Mouse (Mus musculus) cerebellum, adult (tissue): ENCODE data around the gene Olfr1208.

ENCODE experiments used
- ATAC-seq: cut with Nextera tagmentation; 2 replicates; pipeline ENCODE4 v1.9.2; 2017; ENCODE audit warnings: mild to moderate bottlenecking, moderate library complexity, mixed read lengths; ENCODE audit not compliant: insufficient number of reproducible peaks, low FRiP score, low TSS enrichment

Gene Olfr1208

GRCm38 (mm10) chr2:88902211-88902610, at the start of gene Olfr1208:
Gene Olfr1208, minus strand, starts transcription at chr2:88902311.
- ATAC-seq, result no peak

GRCm38 (mm10) chr2:88938011-88938410, 35.9 kb upstream of the Olfr1208 start, which contains the start of gene Olfr1211:
Gene Olfr1211, minus strand, starts transcription at chr2:88938111.
- ATAC-seq, result no peak

- no peak for ATAC-seq
Observed at GRCm38 (mm10) chr2:88915057-88915456, 12.9 kb upstream of the Olfr1208 start, which contains the start of gene Olfr1209. Gene Olfr1209, minus strand, starts transcription at chr2:88915157.

- no peak for ATAC-seq
Observed at GRCm38 (mm10) chr2:88862931-88863330, 39.2 kb downstream of the Olfr1208 start, which contains the start of gene Olfr1206. Gene Olfr1206, plus strand, starts transcription at chr2:88863231.

GRCm38 (mm10) chr2:88848992-88849391, 53.1 kb downstream of the Olfr1208 start, which contains the start of gene Olfr1204:
Gene Olfr1204, plus strand, starts transcription at chr2:88849292.
- no peak for ATAC-seq
